Mouse (Mus musculus) gastrocnemius, postnatal 25 days (tissue): ENCODE data around the gene Stx8. TPM values are rescaled to one million over a fixed set of nuclear protein-coding genes. Genes with fewer than 3 reads are reported as not detected.

ENCODE experiments used
- DNase-seq: peaks from one replicate; pipeline ENCODE4 v3.0.0; 2022
- total RNA-seq, 2 experiments: library from RNA; stranded (reverse); gene quantifications; 1 replicate in 1 of 2; 2 replicates in 1 of 2; pipeline ENCODE4 v1.2.3; 2021

The Stx8 gene
- total RNA-seq, 2 experiments from 2014 or later: 22.4 to 23.0 TPM

- DNase-seq: no peak
These were observed 123.4 kb downstream of the Stx8 start for GRCm38 (mm10) chr11:68089426-68089825.

DNA sequence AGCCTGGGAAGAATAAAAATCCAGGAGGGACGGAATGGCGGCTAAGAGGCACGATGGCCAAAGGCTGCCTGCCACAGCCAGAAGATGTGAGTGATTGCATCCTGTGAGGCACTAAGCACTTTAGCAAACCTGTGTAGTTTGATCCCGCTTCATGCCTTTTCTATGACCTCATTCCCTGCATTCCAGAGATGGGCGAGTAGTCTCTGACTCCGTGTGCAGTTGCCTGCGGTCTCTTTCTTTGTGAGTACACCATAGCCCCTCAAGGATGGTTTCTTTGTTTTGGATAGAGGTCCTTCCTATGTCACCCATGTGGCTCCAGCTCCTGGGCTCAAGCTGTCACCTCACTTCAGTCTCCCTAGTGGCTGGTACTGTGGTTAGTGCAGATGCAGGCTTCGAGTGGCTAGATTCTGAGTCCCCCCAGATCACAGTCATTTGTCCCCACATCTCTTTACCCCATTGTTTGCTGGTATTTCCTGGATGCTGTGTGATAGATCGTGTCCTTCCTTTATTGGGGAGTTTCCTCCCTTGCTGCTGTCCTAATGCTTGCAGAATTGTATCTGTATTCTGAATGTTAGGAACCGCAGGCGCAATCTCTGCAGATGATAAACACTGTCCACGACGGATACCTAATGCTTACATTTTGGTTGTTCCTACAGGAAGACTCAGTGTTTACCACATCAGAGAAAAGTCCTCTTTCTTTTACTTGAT lies 124.0 kb downstream of the Stx8 start:
- no peak for DNase-seq

- DNase-seq: no peak
These were observed 126.2 kb downstream of the Stx8 start for GRCm38 (mm10) chr11:68091975-68092759.

DNA sequence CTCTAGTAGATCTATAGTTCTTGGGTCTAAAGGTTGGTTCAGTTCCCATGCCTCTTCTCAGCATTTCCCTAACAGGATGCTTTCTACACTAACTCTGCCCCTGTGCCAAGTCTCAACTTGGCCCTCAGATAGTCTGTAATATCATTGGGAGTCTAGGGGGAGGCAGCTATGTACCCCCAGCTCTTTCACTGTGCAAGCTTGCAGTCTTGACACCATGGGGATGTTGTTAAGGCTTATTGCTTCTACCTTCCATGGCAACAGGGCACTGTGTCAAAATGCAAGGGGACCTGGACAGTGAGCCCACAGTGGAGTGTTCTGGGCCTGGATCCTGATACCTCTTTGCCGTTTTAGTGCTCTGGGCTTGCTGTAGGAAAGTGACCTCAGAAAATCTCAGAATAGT lies 135.6 kb downstream of the Stx8 start:
- DNase-seq: no peak

DNA sequence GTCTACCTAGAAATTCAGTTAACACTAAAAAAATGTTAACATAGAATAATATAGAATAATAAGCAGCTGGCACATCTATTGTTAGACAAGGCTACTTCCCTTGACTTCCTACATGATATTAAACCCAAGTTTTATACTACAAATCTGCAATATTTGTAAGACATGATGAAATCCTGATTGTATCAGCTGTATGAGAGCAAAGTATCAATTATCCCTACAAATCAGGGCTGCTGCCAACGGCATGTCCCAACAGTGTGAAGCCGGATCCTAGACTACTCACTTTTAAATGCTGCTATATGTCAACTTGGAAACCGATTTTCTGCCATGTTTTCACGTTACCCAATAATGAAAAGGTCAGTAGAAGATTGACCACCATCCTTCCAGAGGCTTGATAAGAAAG lies 137.5 kb downstream of the Stx8 start:
- no peak for DNase-seq

DNA sequence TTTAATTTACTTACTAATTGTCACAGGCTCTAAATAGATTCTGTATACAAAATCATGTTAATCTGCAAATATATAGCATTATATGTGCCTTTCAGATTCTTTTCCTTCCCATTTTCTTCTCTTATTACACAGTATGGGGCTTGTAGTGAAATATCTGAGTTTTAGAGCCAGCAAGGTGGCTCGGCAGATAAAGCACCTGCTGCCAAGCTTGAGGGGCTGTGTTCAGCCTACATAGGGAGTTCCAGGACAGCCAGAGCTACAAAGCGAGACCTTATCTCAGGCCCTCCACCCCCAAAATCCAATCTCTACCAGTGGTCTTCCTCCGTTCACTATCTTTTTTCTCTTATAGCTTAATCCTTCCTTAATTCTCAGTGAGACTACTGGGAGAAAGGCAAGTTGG lies 140.1 kb downstream of the Stx8 start:
- DNase-seq: no peak

DNA sequence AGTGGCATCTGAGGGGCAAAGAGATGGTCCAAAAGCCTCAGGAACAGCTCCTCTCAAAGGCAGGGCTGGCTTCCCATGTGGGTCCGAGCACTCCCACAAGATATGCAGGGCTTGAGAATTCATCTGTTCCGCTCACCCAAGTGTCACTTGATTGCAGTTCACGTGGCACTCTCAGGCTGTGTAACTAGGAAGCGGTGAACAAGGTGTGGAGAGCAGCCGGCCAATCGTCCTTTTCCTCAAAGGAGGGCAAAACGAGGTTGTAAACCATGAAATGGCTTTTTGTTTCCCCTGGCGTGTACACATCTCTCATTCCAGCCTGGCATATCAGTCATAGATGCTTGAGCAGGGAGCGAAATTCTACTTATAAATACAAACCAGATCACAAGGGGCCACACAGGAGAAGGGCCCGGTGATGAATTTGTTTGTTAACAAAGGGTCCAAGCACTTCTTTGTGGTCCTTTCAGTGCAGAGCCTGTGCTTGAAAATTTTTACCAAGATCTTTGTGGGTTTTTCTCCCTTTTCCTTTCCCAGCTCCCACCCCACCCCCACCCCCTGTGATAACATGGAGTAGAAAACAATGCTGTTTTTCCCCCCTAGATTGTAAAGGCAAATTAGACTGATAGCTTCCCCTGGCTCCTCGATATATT lies 147.6 kb downstream of the Stx8 start:
- DNase-seq: no peak

GRCm38 (mm10) chr11:68114202-68114601 lies 148.2 kb downstream of the Stx8 start:
- no peak for DNase-seq

- no peak for DNase-seq
These were observed 150.2 kb downstream of the Stx8 start for GRCm38 (mm10) chr11:68116157-68116556.

DNA sequence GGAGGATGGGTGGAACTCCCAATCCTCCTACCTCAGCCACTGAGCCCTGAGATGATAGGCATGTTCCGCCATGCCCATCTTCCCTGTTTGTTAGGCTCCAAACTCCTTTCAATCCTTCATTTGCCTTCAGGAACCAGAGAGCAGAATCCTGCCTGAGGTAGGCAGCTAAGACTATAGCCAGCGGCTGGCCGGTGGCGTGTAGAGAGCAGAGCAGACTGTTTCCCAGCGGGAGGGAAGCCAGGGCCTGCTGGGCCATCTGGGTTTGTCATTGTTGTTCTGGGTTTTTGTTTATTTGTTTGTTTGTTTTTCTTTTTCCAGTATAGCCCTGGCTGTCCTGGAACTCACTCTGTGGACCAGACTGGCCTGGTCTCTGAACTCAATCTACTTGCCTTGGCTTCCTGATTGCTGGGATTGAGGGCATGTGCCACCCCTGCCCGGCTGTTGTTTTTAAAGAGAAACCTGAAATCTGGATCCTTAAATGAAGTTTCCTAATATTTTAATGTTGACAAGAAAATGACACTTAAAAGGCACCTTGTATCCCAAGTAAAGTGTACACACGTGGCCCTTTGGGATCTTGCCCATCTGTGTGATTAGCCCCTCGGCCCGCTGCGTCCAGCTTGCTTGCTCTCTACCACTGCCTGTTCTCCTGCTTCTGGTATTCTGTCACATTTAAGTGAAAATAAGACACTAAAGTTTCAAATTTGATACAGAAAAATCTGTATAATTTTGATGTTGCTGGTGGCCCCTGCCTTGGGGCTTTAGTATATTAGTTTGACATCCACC lies 152.1 kb downstream of the Stx8 start:
- no peak for DNase-seq

DNA sequence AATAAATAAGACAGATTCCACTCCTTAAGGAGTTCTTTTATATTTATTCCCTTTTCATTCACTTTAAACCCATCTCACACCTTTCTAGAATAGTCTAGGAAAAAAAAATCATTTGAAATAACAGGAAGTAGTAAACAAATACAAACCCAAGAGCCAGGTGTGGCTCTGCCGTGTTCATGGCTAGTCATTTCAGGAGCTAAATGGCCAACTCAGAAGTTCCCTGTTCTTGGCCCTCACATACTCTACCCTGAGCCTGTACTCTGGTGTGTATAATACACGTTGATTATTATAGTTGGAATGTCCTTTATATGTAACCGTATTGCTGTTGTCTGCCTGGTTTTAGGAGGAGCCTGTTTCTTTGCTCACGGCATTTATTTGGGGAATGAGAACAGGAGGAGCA lies 152.7 kb downstream of the Stx8 start:
- no peak for DNase-seq

DNA sequence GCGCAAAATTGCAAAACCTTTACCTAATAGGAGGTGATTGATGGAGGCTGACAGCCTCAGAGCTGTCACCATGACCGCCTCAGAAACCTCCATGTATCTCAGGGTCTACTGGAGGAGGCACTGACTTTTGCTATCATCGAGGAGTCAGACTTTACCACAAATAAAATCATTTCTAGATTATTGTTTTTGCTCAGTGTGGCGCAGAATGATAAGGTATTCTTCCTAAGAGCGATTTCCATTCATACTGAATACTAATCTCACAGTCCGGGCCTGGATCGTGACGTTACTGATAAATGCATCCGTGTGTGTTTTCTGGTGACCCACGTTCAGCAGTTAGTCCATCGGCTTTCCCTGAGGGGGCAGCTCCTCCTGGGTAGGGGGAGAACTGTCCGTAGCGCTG lies 153.1 kb downstream of the Stx8 start:
- DNase-seq: no peak

GRCm38 (mm10) chr11:68121260-68121659 lies 155.3 kb downstream of the Stx8 start:
- no peak for DNase-seq

- no peak for DNase-seq
These were observed 155.7 kb downstream of the Stx8 start for GRCm38 (mm10) chr11:68121660-68122059.

GRCm38 (mm10) chr11:68126071-68126470 lies 160.1 kb downstream of the Stx8 start:
- peak; percentile 12 for DNase-seq

- no peak for DNase-seq
These were observed 168.5 kb downstream of the Stx8 start for GRCm38 (mm10) chr11:68134494-68134893.

- no peak for DNase-seq
These were observed 169.4 kb downstream of the Stx8 start for GRCm38 (mm10) chr11:68135350-68135749.

DNA sequence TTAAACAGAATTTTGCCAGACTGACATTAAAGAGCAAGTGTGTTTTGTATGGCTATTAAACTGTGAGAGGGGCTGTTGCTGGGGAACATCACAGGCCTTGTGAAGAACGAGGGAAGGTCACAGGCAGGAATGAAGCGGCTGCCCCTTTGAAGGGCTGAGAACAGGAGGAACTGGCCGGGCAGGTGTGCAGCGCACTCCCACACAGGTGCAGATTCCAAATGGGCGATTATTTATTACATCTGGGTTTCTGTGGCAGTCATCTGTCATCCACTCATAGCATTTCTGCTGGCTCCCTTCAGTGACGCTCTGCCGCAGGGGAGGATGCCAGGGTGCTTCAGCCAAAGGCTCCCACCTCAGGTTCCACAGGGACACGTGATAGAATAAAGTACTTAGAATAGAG lies 170.7 kb downstream of the Stx8 start:
- no peak for DNase-seq

GRCm38 (mm10) chr11:68142296-68142695 lies 176.3 kb downstream of the Stx8 start:
- DNase-seq: no peak

- no peak for DNase-seq
These were observed 178.5 kb downstream of the Stx8 start for GRCm38 (mm10) chr11:68144235-68145065.

DNA sequence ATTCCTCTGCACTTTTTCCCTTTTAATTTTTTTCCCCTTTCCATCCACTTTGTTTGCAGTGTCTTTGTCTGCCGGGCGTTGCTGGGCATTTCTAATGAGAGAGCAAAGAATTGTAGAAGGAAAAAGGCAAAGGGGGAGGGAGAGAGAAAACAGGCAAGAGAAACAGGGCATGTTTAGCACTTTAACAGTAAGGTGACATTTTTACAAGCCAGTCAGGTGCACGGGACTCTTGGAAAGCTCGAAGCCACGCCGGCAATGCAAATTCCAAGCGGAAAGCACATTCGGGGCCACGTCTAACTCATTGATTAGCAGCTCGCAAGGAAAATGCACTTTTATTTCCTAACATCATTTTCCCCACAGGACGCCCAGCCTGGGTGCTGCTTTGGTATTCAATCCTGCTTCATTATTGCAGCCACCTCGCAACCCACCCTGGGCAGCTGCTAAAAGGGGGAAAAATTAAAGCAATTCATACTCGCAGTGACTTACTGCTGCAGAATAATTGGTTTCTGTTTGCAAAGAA lies 179.1 kb downstream of the Stx8 start:
- DNase-seq: no peak
